Mouse (Mus musculus) heart, postnatal 0 days (tissue): Measurements from ENCODE around the gene Agpat1. TPM values are rescaled to one million over a fixed set of nuclear protein-coding genes. Genes with fewer than 3 reads are reported as not detected.
A peak's percentile ranks its signal among the peaks of the same experiment; 100 is the strongest.

Experiments
- ATAC-seq: fragments of 200-750 bp; cut with Nextera tagmentation; 2 replicates; pipeline ENCODE4 v1.8.0; 2017; ENCODE audit warnings: low read depth, moderate number of reproducible peaks, moderate library complexity; ENCODE audit not compliant: insufficient read depth
- DNase-seq: peaks from one replicate; pipeline ENCODE4 v3.0.0-alpha.2; 2016; ENCODE audit warnings: low spot score
- H3K27ac ChIP-seq: fragments of 300-500 bp; sonication (generic); 2 replicates; pipeline ENCODE4 v1.5.1; 2014; ENCODE audit warnings: low read depth, mild to moderate bottlenecking
- H3K27me3 ChIP-seq: fragments of 300-500 bp; sonication (generic); 2 replicates; pipeline ENCODE4 v1.6.1; 2014; ENCODE audit warnings: low read length, mixed read lengths; ENCODE audit not compliant: control insufficient read depth, insufficient read depth
- H3K36me3 ChIP-seq: fragments of 300-500 bp; sonication (generic); replicated peaks from 2 replicates; pipeline ENCODE4 v1.6.1; 2014; ENCODE audit warnings: low read length, mixed read lengths; ENCODE audit not compliant: control insufficient read depth, insufficient read depth
- H3K4me1 ChIP-seq: fragments of 300-500 bp; sonication (generic); 2 replicates; pipeline ENCODE4 v1.6.1; 2014; ENCODE audit warnings: antibody characterized with exemption; ENCODE audit not compliant: control insufficient read depth, insufficient read depth
- H3K4me2 ChIP-seq: fragments of 300-500 bp; sonication (generic); 2 replicates; pipeline ENCODE4 v1.6.1; 2014; ENCODE audit warnings: low read depth, mild to moderate bottlenecking, low read length, moderate library complexity
- H3K4me3 ChIP-seq: fragments of 300-500 bp; sonication (generic); 2 replicates; pipeline ENCODE4 v1.5.1; 2014; ENCODE audit warnings: low read depth, low read length
- H3K9ac ChIP-seq: fragments of 300-500 bp; sonication (generic); replicated peaks from 2 replicates; pipeline ENCODE4 v1.6.1; 2014; ENCODE audit warnings: low read depth, low read length, mixed read lengths
- H3K9me3 ChIP-seq: fragments of 300-500 bp; sonication (generic); replicated peaks from 2 replicates; pipeline ENCODE4 v1.6.1; 2016; ENCODE audit warnings: low read length; ENCODE audit not compliant: control insufficient read depth
- CTCF ChIP-seq: IDR thresholded peaks from 2 replicates; pipeline ENCODE4 v1.5.1; 2016; ENCODE audit warnings: antibody characterized with exemption, control low read depth, low read depth
- EP300 ChIP-seq: IDR thresholded peaks from 2 replicates; pipeline ENCODE4 v1.6.1; 2016; ENCODE audit warnings: antibody characterized with exemption, low read depth
- WGBS: fragments of 180-500 bp; shearing (Covaris S2); extraction: QIAGEN DNeasy Blood & Tissue Kit; methylation state at CpG from one replicate; pipeline ENCODE4 v1.1.7; 2014; 5-methylcytosine and 5-hydroxymethylcytosine counted together
- polyA plus RNA-seq: library from polyadenylated mRNA; unstranded; fragments of >200 nt; fragmentation: Nextera tagmentation; extraction: Ambion mirVana; gene quantifications from 2 replicates; pipeline ENCODE4 v1.2.1, GENCODE M21; 2015
- total RNA-seq: library from RNA; depleted of rRNA; stranded (reverse); fragments of >200 nt; gene quantifications from 2 replicates; pipeline ENCODE4 v1.2.3, GENCODE M21; 2014; ENCODE audit warnings: low replicate concordance

The Agpat1 gene
- total and polyA plus RNA-seq, 2 experiments from 2014 or later: 39.6 to 112 TPM

DNA sequence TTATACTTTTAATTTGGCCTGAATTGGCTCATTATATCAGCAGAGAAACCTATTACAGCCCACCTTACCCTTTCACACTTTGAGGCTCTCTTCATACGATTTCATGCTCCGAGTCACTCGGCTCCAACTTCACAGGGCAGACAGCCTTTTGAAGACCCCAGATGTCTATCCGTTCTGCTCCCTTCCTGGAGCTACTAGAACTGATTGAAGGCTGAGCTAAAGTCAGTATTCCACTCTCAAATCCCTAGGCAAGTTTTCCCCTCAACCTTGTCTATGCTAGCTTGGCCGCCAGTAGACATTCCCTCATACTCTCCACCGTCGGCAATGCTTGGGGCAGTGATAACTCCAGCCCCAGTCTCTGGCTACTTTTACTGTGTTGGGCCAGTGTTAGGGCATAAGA, 14.9 kb upstream of the Agpat1 start:
- H3K4me3 ChIP-seq: peak overlapping the region; percentile 34; the same call in 1 of the 2 replicates
- H3K9ac ChIP-seq: no peak overlapping the region
- WGBS: 37% methylated on average over 7 of the region's 7 CpGs
- no peak for TF ChIP-seq EP300
- TF ChIP-seq CTCF: no peak
- peak overlapping the region; percentile 93 for H3K27ac ChIP-seq
- ATAC-seq: no peak
- DNase-seq: no peak
- no peaks in the 10 kb centered on the region for H3K9me3 ChIP-seq
- peaks cover 32% of the 10 kb centered on the region for H3K4me1 ChIP-seq
- no peaks in the 10 kb centered on the region for H3K36me3 ChIP-seq
- H3K4me2 ChIP-seq: peak overlapping the region; percentile 79
- no peaks in the 10 kb centered on the region for H3K27me3 ChIP-seq

DNA sequence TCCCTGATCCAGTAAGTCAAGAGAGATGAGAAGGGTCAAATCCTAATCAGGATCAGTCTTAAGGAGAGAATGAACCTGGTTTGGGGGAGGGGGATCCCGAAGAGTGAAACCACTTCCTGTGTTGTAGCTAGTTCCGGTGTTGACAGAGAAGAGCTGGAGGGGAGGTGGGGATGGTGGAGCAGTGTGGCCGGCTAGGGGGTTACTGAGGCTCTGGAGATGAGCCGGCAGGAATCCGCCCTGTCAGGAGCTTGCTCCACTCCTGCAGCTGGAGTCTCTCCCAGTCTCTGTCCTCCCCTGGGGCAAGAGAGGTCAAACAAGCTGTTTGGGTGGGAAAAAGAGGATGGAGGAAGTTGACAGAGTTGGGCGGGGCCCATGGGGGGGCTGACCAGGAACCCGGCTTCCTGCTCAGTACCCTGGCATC, 14.4 kb upstream of the Agpat1 start, which contains the start of gene Gpsm3:
TSS of gene Gpsm3 (plus strand) at position 126 of the 421 bp plus-strand sequence.
- peak within 1 kb of the TSS; percentile 35; the same call in 1 of the 2 replicates for H3K9ac ChIP-seq
- no peak for DNase-seq
- H3K9me3 ChIP-seq: no peaks in the 10 kb centered on the region
- H3K36me3 ChIP-seq: peaks cover 5% of the 10 kb centered on the region
- H3K27ac ChIP-seq: peak within 1 kb of the TSS; percentile 93
- H3K27me3 ChIP-seq: no peaks in the 10 kb centered on the region
- H3K4me3 ChIP-seq: peak within 1 kb of the TSS; percentile 34; the same call in 1 of the 2 replicates
- peaks cover 36% of the 10 kb centered on the region for H3K4me1 ChIP-seq
- 17% methylated on average over 6 of the region's 7 CpGs for WGBS
- TF ChIP-seq CTCF (no peak), EP300 (no peak)
- H3K4me2 ChIP-seq: peak within 1 kb of the TSS; percentile 79
- ATAC-seq: no peak

DNA sequence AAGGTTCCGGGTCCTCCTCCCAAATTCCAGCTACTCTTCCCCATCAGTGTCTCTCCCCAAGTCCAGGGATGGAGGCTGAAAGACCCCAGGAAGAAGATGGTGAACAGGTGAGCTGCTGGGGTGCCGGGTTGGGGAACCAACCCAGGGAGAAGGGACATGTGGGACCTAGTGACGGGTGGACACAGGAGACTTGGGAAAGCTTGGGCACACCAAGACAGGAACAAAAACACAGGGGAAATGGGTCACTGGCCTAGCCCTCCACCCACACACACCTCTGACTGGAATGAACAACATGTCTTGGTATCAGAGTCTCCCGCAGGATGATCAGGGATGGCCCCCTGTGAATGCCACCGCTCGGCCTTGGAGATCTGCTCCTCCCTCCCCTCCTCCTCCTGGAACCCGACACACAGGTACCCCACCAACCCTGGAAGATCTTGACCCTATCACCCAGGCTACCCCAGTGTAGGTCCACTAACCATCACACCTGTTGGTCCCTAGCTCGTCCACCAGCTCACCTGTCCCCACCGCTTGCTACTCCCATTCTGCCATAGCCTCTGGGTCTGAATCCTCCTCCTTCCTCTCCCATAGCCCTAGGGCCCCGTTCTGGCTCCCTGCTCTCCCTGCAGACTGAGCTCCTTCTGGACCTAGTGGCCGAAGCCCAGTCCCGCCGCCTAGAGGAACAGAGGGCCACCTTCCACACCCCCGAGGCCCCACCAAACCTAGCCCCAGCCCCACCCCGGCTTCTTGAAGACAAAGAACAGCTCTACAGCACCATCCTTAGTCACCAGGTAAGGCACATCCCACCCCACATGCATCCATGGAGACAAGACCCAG, 13.7 kb upstream of the Agpat1 start:
- H3K9me3 ChIP-seq: no peaks in the 10 kb centered on the region
- H3K4me3 ChIP-seq: peak overlapping the region; percentile 34; the same call in 1 of the 2 replicates
- H3K9ac ChIP-seq: no peak overlapping the region; the same call in 1 of the 2 replicates
- peak overlapping the region; percentile 79 for H3K4me2 ChIP-seq
- H3K27me3 ChIP-seq: no peaks in the 10 kb centered on the region
- 71% methylated on average over 14 of the region's 15 CpGs for WGBS
- no peak for DNase-seq
- peaks cover 11% of the 10 kb centered on the region for H3K36me3 ChIP-seq
- TF ChIP-seq CTCF (no peak), EP300 (no peak)
- H3K27ac ChIP-seq: peak overlapping the region; percentile 93
- peaks cover 36% of the 10 kb centered on the region for H3K4me1 ChIP-seq
- ATAC-seq: no peak

DNA sequence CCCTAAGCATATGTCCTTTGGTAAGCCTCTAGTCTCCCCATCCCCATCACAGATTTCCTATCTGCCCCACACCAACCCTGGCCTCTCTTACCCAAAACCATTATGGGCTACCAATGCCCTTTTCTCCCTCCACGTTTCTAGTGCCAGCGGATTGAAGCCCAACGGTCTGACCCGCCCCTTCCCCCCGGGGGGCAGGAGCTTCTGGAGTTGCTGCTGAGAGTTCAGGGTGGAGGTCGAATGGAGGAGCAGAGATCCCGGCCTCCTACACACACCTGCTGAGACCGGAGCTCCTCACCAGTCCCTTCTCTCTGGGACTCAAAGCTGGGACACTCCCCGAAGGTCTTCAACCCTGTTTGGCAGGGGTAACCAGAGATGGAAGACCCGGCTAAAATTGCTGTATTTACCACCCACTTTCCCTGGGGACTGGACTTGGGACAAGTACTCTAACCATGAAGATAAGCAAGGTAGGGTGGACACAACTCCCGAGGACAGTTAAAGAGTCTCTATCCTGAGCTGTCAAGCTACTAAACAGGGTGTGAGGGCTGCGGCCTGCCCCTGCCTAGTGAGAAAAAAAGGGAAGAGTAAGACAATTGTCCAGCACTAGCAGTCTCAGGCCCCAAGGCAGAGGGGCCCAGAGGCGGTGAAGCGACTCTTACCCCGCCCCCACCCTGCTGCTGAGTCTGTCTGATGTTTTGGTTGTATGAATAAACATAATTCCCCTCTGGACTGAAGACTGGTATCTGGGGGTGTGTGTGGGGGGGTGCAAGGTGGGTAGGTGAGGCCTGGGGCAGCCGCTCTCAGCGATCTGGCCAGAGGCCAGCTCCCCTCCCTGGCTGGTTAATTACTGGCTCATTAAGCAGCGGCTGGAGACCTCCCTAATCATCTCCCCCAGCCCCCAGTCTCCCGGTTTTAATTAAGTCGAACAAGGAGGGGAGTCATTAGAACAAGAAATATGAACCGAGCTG, 12.8 kb upstream of the Agpat1 start, which contains the start of gene Pbx2:
TSS of gene Pbx2 (plus strand) at position 238 of the 965 bp plus-strand sequence.
- 14% methylated on average over 21 of the region's 21 CpGs for WGBS
- Histone ChIP-seq H3K4me2 (peak within 1 kb of the TSS; percentile 79), H3K4me1 (peaks cover 34% of the 10 kb centered on the region), H3K9me3 (no peaks in the 10 kb centered on the region), H3K27ac (peak within 1 kb of the TSS; percentile 93), H3K9ac (peak within 1 kb of the TSS; percentile 91), H3K27me3 (no peaks in the 10 kb centered on the region), H3K36me3 (peaks cover 21% of the 10 kb centered on the region), H3K4me3 (peak within 1 kb of the TSS; percentile 87)
- TF ChIP-seq CTCF: no peak
- TF ChIP-seq EP300: no peak
- DNase-seq (no peak), ATAC-seq (no peak)

DNA sequence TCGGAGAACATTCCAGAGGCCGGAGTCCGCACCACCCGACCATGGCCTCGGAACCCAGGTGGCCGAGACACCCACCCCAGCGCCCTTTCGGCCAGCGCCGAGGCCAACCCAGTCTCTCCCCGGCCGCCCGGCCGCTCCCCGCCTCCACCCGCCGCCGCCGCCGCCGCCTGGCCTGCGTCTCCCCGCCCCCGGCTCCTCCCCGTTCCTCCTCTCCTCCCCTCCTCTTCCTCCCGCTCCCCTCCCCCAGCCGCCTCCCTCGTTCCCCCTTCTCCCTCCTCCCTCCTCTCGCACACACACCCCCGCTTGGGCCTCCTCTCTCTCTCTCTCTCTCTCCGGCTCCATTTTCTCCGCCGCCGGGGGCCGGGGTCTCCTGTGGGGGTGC, 12.1 kb upstream of the Agpat1 start:
- Histone ChIP-seq H3K9ac (peak overlapping the region; percentile 91), H3K9me3 (no peaks in the 10 kb centered on the region), H3K27me3 (no peaks in the 10 kb centered on the region), H3K4me2 (peak overlapping the region; percentile 79), H3K4me3 (peak overlapping the region; percentile 87), H3K36me3 (peaks cover 24% of the 10 kb centered on the region), H3K27ac (peak overlapping the region; percentile 93), H3K4me1 (peaks cover 31% of the 10 kb centered on the region)
- DNase-seq (peak; percentile 95), ATAC-seq (peak; percentile 52)
- WGBS: 2% methylated on average over 22 of the region's 35 CpGs
- TF ChIP-seq EP300 (no peak), CTCF (no peak)
